Mouse (Mus musculus): ENCODE data around the gene Gm20449. TPM values are rescaled to one million over a fixed set of nuclear protein-coding genes. Genes with fewer than 3 reads are reported as not detected.

Gm20449 gene
- not detected for polyA plus RNA-seq (2014; fragmentation: Illumina TruSeq; extraction: RNeasy Lipid Tissue Mini Kit (QIAGEN cat#74804); ENCODE audit: insufficient read depth, low read depth, low replicate concordance)

DNA sequence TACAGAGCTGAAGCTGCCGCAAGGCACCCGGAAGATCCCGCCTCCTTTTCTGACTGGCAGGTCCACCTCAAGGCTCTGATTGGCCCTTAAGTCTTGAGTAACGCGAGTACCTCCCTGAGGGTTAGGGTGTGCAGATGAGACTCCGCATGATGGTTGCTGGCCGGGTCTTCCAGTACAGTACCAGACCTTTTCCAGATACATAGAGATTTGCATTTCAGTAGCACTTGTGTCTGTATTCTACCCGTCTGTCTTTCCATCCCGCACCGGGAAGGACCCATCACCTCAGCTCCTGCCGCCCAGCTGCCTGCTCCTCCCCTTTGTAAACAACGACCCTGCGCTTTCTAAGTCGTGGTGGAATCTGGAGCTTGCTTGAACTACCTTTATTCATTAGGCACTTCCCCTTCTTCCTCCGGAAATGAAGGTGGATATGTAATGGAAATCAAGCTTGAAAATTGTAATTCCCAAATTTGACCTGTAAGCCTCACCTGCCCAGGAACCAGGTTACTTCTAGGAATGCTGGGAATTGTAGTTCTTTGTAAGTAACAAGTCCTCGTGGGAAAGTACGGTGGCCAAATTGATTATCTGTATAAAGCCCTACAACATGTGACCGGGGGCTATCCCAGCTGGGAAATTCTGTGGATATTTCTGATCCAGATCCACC, at the start of gene Gm20449, which contains the start of gene AW146154:
Gene Gm20449 (minus strand): TSS at position 29 of the 661 bp plus-strand sequence.
Gene AW146154 (minus strand): TSS at position 502 of the 661 bp plus-strand sequence.

DNA sequence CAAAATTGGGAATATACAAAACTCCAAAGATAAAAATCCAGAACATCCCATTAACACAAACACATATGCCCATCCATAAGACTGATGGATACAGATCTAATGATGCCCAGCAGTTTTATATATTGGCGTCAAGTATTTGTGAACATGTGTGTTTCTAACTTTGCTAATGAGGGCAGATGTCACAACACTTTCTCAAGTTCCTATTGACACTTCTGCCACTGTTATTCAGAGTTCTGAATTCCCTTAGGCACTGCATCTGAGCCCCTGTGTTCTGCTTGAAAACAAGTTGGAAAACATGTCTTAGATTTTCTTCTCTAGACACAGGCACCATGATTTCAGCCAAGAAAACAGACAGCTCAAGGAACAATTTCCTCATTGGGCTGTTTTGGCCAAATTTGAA, 50.6 kb downstream of the Gm20449 start, which contains the start of gene Vmn2r57:
Gene Vmn2r57 (minus strand): TSS at position 101 of the 400 bp plus-strand sequence.

DNA sequence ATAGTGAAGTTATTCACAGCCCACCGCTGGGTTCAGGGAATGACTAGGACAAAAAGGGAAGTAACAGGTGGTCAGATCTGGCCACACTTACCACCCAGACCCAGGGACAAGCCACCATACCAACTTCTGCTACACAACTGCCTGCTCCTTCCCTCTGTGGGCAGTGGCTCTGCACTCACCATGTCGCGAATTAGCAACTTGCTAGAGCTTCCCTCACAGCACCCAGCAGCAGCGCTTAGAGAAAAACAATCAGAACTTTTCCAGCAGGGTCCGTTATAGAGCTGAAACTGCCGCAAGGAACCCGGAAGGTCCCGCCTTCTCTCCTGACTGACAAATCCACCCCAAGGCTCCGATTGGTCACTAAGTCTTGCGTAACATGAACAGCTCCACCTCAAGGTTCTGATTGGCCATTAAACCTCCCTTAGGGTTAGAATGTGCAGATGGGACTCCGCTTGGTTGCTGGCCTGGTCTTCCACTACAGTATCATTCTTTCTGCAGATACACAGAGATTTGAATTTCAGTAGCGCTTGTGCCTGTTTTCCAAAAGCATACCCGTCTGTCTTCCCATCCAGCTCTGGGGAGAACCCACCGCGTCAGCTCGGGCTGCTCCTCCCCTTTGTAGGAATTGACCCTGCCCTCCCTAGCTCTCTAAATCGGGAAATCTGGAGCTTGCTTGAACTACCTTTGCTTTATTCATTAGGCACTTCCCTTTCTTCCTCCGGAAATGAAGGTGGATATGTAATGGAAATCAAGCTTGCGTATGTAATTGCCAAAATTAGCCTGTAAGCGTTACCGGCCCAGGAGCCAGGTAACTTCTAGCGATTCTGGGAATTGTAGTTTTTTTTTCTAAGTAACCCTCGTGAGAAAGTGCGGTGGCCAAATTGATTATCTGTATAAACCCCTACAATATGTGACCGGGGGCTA, 105.9 kb downstream of the Gm20449 start, which contains the start of gene AI987944:
Gene AI987944 (minus strand): TSS at position 332 of the 924 bp plus-strand sequence.

Other genes starting within 250 kb of the Gm20449 start
- gene AI987944, start 106.0 kb downstream of the Gm20449 start, polyA plus RNA-seq (2014; fragmentation: Illumina TruSeq; extraction: RNeasy Lipid Tissue Mini Kit (QIAGEN cat#74804); ENCODE audit: insufficient read depth, low read depth, low replicate concordance), result 8.5 TPM
- gene Vmn2r57, start 50.7 kb downstream of the Gm20449 start, polyA plus RNA-seq (2014; fragmentation: Illumina TruSeq; extraction: RNeasy Lipid Tissue Mini Kit (QIAGEN cat#74804); ENCODE audit: insufficient read depth, low read depth, low replicate concordance), result 0.11 TPM
- 4.5 TPM for gene AW146154, start 473 bp upstream of the Gm20449 start, polyA plus RNA-seq (2014; fragmentation: Illumina TruSeq; extraction: RNeasy Lipid Tissue Mini Kit (QIAGEN cat#74804); ENCODE audit: insufficient read depth, low read depth, low replicate concordance)
- not detected for gene Gm6871, start 74.2 kb upstream of the Gm20449 start, polyA plus RNA-seq (2014; fragmentation: Illumina TruSeq; extraction: RNeasy Lipid Tissue Mini Kit (QIAGEN cat#74804); ENCODE audit: insufficient read depth, low read depth, low replicate concordance)
- 4.2 TPM for gene 2610021A01Rik, start 99.8 kb upstream of the Gm20449 start, polyA plus RNA-seq (2014; fragmentation: Illumina TruSeq; extraction: RNeasy Lipid Tissue Mini Kit (QIAGEN cat#74804); ENCODE audit: insufficient read depth, low read depth, low replicate concordance)
- 6.1 TPM for gene Zfp788, start 133.8 kb upstream of the Gm20449 start, polyA plus RNA-seq (2014; fragmentation: Illumina TruSeq; extraction: RNeasy Lipid Tissue Mini Kit (QIAGEN cat#74804); ENCODE audit: insufficient read depth, low read depth, low replicate concordance)